Mouse (Mus musculus): Measurements from ENCODE around the gene Ppp4r3b.

GRCm38 (mm10) chr11:29216196-29216595, 43.5 kb downstream of the Ppp4r3b start:
- TF ChIP-seq E2F4 (IDR thresholded peaks at IDR 0.05; ENCODE audit: borderline replicate concordance, low read depth, low read length): no peak
- no peak for TF ChIP-seq CHD2 (IDR thresholded peaks at IDR 0.05; ENCODE audit: low read length)
- no peak for TF ChIP-seq SIN3A (IDR thresholded peaks at IDR 0.05; ENCODE audit: low read length)
- TF ChIP-seq POLR2A (IDR thresholded peaks at IDR 0.05; ENCODE audit: control insufficient read depth in 1 of 2, insufficient read depth in 1 of 2, low read depth in 1 of 2, low read length in 2 of 2, poor library complexity in 1 of 2): no peak
